Mouse (Mus musculus): ENCODE data around the gene Acsm2.

DNA sequence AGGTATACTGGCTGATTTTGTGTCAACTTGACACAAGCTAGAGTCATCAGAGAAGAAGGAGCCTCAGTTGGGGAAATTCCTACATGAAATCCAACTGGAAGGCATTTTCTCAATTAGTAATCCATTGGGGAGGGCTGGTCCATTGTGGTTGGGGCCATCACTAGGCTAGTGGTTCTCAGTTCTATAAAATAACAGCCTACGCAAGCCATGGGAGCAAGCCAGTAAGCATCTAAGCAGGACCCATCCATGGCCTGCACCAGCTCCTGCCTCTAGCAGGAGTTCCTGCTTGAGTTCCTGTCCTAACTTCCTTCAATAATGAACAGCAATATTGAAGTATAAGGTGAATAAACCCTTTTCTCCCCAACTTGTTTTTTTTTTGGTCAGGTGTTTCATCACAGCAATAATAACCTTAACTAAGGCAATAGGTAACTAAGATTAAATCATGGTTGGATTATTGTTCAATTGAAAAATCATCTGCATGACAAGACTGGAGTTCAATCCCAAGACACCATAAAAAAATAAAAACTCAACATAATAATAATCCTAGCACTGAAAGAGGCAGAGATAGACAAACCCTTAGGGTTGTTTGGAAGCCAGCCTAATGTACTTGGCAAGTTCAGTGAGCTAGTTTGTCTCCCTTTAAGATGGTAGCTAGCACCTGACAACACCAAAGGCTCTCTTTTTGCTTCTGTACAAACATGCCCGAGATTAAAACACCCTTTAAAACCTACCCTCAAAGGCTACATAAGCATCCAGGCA is 47.2 kb downstream of the Acsm2 start:
- no peak for TF ChIP-seq CTCF (IDR thresholded peaks at IDR 0.05; ENCODE audit: control insufficient read depth, insufficient read depth, insufficient read length)
- TF ChIP-seq USF1 (IDR thresholded peaks at IDR 0.05; ENCODE audit: low read depth), result no peak

Data from C2C12 (cell line).